Mouse (Mus musculus): ENCODE data around the gene Hist1h1t.

Gene Hist1h1t

GRCm38 (mm10) chr13:23695514-23695913 lies at the start of gene Hist1h1t:
TSS of gene Hist1h1t (plus strand) at chr13:23695814.
- in situ Hi-C loops (cut with MboI, MseI): no loop called here

DNA sequence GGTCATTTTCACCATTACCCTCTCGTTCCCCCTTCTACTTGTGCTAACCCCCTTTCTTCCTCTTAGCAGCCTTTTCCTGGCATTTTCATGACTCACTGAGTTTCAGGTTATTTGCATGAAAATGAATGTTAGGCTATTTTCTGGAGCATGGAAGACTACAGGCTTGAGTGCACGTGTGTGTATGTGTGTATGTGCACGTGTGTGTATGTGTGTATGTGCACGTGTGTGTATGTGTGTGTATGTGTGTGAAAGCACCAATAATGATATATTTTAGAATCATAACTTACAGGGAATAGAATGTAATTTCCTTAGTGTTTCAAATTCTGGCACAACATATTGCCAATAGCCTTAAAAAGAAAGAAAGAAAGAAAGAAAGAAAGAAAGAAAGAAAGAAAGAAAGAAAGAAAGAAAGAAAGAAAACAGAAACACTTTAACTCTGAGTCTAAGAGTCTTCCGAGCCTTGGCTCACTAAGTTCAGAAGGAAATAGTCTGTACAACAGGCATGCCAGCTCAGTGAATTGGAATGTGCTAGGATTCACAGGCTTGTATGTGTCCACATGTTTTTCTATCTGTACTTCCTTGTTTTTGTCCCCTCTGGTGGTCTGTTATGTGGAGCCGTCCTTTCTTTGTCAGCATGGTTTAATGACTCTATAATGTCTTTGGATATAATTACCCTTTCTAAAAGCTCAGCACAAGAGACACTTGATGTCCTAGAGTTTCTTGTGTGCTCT lies 35.8 kb upstream of the Hist1h1t start:
- in situ Hi-C loops (cut with MboI, MseI): loop anchor here in 1 of 2 experiments (10.0 kb wide), 1 partner anchor 1475 kb away; the partner anchor contains the start of gene Vmn1r191

DNA sequence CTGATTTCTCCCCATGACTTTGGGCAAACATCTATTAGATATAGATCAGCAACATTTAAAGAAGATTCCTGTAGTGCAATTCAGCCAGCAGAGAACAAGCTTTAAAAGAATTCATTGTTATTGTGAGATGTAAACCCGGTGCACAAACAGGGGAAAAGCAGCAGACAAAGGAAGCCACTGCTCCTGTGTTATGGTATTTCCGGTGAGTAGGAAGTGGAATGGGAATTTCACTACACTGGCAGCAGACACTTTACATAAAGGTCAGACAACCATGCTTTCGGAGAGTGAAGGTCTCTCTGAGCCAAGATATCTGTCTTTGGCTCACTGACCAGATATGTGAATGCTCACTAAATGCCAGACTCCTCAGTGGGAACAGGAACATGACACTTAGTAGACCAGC lies 33.1 kb upstream of the Hist1h1t start:
- in situ Hi-C loops (cut with MboI, MseI): no loop called here

DNA sequence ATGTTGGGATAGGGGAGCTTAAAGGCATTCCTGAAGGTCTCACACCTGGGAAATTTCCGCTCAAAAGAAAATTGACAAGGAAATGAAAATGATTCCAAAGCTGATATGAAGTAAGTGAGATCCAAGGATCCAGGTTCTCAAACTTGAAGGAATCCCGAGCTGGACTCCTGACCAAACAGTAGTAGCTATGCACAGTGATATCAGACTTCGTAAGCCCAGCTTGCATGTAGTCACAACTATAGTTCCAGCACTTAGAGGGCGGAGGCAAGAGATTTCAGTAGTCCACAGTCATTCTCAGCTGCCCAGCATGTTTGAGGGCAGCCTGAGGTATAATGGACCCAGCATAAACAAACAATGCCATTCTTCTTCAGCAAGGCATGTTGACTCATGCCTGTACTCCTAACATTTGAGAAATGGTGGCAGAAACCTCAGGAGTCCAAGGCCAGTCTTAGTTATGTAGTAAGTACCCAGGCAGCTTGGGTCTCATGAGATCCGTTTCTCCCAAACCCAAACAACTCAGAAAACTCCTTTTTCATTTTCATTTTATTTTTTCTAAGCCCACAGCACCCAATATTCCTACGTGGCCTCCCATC lies 13.5 kb upstream of the Hist1h1t start:
- in situ Hi-C loops (cut with MboI, MseI): loop anchor here (5.0 kb wide), 4 partner anchors 50 to 1965 kb away; partner anchors contain the start of genes Hist1h2ad (in 1 of the 2), Hist1h2ae (in 1 of the 2), Hist1h2ag (in 1 of the 2) and Hist1h2ai (in 1 of the 2)

- in situ Hi-C loops (cut with MboI, MseI): loop anchor here (5.0 kb wide), 4 partner anchors 50 to 1965 kb away; partner anchors contain the start of genes Hist1h2ad (in 1 of the 2), Hist1h2ae (in 1 of the 2), Hist1h2ag (in 1 of the 2) and Hist1h2ai (in 1 of the 2)
These were observed 13.0 kb upstream of the Hist1h1t start for GRCm38 (mm10) chr13:23682623-23682946.

- in situ Hi-C loops (cut with MboI, MseI): loop anchor here (5.0 kb wide), 4 partner anchors 51 to 1966 kb away; partner anchors contain the start of genes Hist1h2ad (in 1 of the 2), Hist1h2ae (in 1 of the 2), Hist1h2ag (in 1 of the 2) and Hist1h2ai (in 1 of the 2)
These were observed 12.5 kb upstream of the Hist1h1t start for GRCm38 (mm10) chr13:23682947-23683754.

DNA sequence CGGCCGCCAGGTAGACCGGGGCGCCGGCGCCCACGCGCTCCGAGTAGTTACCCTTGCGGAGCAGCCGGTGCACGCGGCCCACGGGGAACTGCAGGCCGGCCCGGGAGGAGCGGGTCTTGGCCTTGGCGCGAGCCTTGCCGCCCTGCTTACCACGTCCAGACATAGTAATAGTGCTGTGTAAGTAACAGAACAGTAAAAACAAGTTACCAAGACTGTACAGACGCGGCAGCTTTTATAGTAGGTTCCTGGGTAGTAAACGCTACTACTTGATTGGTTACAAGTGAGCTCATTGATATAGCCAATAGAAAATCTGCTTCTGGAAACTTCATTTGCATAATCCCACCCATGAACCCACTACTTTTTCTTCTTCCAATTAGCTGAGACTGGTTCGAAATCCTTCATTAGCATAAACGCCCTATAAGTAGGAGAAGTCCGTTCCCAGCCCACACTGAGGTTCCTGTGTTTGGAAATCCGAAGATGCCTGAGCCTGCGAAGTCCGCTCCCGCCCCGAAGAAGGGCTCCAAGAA lies 11.8 kb upstream of the Hist1h1t start, which contains the start of the genes Hist1h2ac and Hist1h2bc:
TSS of gene Hist1h2ac (minus strand) at position 194 of the 527 bp plus-strand sequence.
TSS of gene Hist1h2bc (plus strand) at position 445 of the 527 bp plus-strand sequence.
- in situ Hi-C loops (cut with MboI, MseI): loop anchor here (5.0 kb wide), 4 partner anchors 52 to 1967 kb away; partner anchors contain the start of genes Hist1h2ad (in 1 of the 2), Hist1h2ae (in 1 of the 2), Hist1h2ag (in 1 of the 2) and Hist1h2ai (in 1 of the 2)

- in situ Hi-C loops (cut with MboI, MseI): loop anchor here (5.0 kb wide), 4 partner anchors 52 to 1967 kb away; partner anchors contain the start of genes Hist1h2ad (in 1 of the 2), Hist1h2ae (in 1 of the 2), Hist1h2ag (in 1 of the 2) and Hist1h2ai (in 1 of the 2)
These were observed 11.2 kb upstream of the Hist1h1t start for GRCm38 (mm10) chr13:23684295-23684945.

DNA sequence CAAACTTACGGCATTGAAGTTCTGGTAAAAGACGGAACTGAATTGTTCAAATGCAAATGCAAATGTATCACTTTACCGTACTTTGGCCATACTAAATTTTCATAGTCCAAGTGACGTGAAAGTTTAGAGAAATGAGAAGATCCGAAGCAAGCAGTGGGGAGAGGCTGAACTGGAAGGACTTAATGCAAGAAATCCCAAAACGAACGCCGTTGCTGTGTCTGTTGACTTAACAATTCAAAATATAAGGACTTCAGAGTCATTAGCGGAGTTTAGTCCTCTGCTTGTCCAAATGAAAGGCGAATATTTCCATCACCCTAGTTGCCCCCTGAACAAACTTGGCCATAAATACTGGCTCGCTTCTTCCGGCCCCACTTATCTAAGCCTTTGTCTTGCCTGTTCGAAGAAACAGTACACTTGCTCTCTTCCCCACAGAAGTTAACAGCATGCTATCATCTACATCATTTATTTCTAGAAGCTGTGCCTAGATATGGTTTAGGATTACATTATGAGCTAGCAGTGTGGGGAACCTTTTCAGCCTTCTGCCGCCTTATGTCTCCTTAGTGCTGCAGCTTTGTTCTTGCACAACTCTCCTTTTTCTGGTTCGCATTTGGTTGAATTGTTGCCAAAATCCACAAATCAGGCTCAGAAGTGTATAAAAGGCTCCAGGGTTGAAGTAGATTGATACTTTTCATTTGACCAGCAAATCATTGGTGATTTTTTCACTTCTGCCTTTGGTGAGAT lies 10.3 kb upstream of the Hist1h1t start:
- in situ Hi-C loops (cut with MboI, MseI): no loop called here

DNA sequence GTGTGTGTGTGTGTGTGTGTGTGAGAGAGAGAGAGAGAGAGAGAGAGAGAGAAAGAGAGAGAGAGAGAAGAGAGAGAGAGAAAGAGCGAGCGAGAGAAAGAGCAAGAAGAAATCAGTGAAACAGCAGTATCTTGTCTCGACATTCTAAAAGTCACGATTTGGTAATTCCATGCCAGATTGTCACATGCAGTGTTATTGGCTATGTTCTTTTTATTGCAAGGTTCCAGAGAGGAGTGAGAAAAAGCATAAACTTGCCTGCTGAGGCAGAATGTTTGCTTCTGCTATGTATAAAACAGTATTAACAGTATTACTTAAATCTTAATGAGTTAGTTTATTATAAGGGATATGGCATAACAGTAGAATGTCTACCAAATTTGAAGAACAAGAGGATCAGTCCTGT lies 9.6 kb upstream of the Hist1h1t start:
- in situ Hi-C loops (cut with MboI, MseI): no loop called here

GRCm38 (mm10) chr13:23687181-23687580 lies 8.4 kb upstream of the Hist1h1t start:
- in situ Hi-C loops (cut with MboI, MseI): no loop called here

DNA sequence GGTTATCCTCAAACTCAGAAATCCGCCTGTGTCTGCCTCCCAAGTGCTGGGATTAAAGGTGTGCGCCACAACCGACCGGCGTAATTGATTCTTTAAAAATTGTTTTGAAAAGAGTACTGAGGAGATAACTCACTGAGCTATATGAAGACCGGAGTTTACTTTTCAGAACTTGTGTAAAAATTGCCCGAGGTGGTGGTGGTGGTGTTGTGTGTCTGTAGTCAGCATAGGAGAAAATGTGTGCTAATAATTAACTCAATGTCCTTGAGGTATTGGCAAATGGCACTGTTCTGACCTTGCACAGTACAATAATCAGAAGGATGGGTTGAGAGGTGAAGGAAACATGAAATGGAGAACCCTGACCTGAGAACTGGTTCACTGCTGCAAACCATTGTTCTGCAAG lies 7.7 kb upstream of the Hist1h1t start:
- in situ Hi-C loops (cut with MboI, MseI): no loop called here

- in situ Hi-C loops (cut with MboI, MseI): no loop called here
These were observed 6.7 kb upstream of the Hist1h1t start for GRCm38 (mm10) chr13:23688956-23689355.

DNA sequence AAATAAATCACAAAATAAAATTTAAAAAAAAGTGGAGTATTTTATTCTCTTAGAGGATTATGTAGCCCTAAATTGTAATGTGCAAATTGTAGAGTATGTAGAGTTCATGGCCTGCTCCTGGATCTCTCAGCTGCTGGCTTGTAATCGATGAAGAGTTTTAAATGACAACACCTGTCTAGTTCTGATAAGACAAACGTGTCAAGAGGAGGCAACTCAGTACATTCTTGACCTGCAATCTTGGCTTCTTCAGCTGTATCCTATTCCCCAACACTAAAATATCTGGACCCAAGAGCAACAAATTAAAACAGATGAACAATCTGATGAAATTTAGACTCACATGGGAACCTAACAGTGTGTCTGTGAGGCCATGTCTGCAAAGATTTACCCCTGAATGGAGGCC lies 6.2 kb upstream of the Hist1h1t start:
- in situ Hi-C loops (cut with MboI, MseI): no loop called here

- in situ Hi-C loops (cut with MboI, MseI): loop anchor here in 1 of 2 experiments (5.0 kb wide), 1 partner anchor 38 kb away; no protein-coding TSS in a partner anchor
These were observed 1.7 kb upstream of the Hist1h1t start for GRCm38 (mm10) chr13:23693856-23694440.

GRCm38 (mm10) chr13:23694956-23695355 lies 658 bp upstream of the Hist1h1t start:
- in situ Hi-C loops (cut with MboI, MseI): loop anchor here in 1 of 2 experiments (5.0 kb wide), 1 partner anchor 37 kb away; no protein-coding TSS in a partner anchor

- in situ Hi-C loops (cut with MboI, MseI): no loop called here
These were observed 454 bp downstream of the Hist1h1t start for GRCm38 (mm10) chr13:23696061-23696474.

- in situ Hi-C loops (cut with MboI, MseI): no loop called here
These were observed 2.1 kb downstream of the Hist1h1t start for GRCm38 (mm10) chr13:23697491-23698299.

All from T-helper 17 cell (primary cell).